In the genomic region with DNA sequence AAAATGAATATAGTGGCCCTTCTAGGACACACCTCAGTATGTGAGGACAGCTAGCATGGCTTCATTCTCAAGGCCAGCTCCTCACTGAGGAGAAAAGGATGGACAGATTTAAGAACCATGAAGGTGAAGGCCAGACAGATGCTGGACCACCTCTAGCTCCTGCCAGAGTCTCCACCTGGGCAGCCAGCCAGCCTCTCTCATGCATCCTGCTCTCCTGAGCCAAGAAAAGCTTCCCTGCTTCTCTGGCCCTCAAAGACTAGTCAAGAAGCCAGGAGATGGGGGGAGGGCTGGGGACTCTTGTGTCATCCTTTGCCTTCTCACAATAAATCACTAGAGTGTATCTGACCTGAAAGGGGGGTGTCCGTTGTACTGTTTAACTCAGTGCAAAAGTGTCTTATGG, we compare ENCODE assay signal across 11 mouse cellular contexts. TPM values are rescaled to one million over a fixed set of nuclear protein-coding genes. Genes with fewer than 3 reads are reported as not detected.
DNase-seq lines count a peak whose midpoint lies in the region; ATAC-seq and TF ChIP-seq lines count a peak whose summit lies in the region.
"Had no signal": no experiment of that assay in that cellular context is flagged by ENCODE, and none has a peak within 500 bp of the region (broad histone marks: within the 10 kb centered on the region; RNA-seq: fewer than 3 reads in every experiment).

No protein-coding gene starts in this region.

- WGBS in liver, embryonic 11.5 days = 68% methylated on average over 1 of the region's 1 CpGs

- no peaks in the 10 kb centered on the region for H3K27me3 ChIP-seq in liver, embryonic 11.5 days (replicated peaks; ENCODE audit: control insufficient read depth, insufficient read depth, low read length)
- H3K27me3 ChIP-seq: hindbrain, embryonic 12.5 days; liver, embryonic 15.5 days; neural tube, embryonic 12.5 days had no signal

- H3K9ac ChIP-seq in liver, embryonic 11.5 days (ENCODE audit: low read depth, low read length) = no peak overlapping the region
- H3K9ac ChIP-seq: hindbrain, embryonic 12.5 days; liver, embryonic 15.5 days; neural tube, embryonic 12.5 days had no signal

- no peak for TF ChIP-seq CTCF in layer of hippocampus, adult 2 months (conservative IDR thresholded peaks at IDR 0.05)

- no peaks in the 10 kb centered on the region for H3K9me3 ChIP-seq in liver, embryonic 11.5 days (ENCODE audit: control insufficient read depth, low read length)
- H3K9me3 ChIP-seq: hindbrain, embryonic 12.5 days; liver, embryonic 15.5 days; neural tube, embryonic 12.5 days had no signal

- no peak for ATAC-seq in liver, embryonic 11.5 days (replicated peaks; ENCODE audit: low FRiP score)

- no peak overlapping the region for H3K4me3 ChIP-seq in liver, embryonic 11.5 days (ENCODE audit: low read depth, low read length)
- no peak overlapping the region for H3K4me3 ChIP-seq in layer of hippocampus, adult 2 months
- H3K4me3 ChIP-seq: hindbrain, embryonic 12.5 days; liver, embryonic 15.5 days; neural tube, embryonic 12.5 days had no signal

- H3K36me3 ChIP-seq in liver, embryonic 11.5 days (ENCODE audit: control insufficient read depth, insufficient read depth, low read length) = peaks cover 3% of the 10 kb centered on the region; the same call in 1 of the 2 replicates
- H3K36me3 ChIP-seq: liver, embryonic 15.5 days; neural tube, embryonic 12.5 days had no signal

- DNase-seq in liver = peak; percentile 26
- no peak for DNase-seq in liver, embryonic 11.5 days (ENCODE audit: low spot score)
- DNase-seq in cerebellum, adult 18-20 months = peak; percentile 13 to 19
- peak; percentile 39 for DNase-seq in gastrocnemius, postnatal 25 days
- peak; percentile 72 to 78 for DNase-seq in kidney, postnatal 4 days
- no peak for DNase-seq in layer of hippocampus, adult 9-10 months (ENCODE audit: low spot score)
- no peak for DNase-seq in layer of hippocampus, adult 2 months (ENCODE audit: low spot score in 2 of 2)

- H3K4me1 ChIP-seq in liver, embryonic 11.5 days (replicated peaks; ENCODE audit: control insufficient read depth, insufficient read depth, low read length) = no peaks in the 10 kb centered on the region
- H3K4me1 ChIP-seq: hindbrain, embryonic 12.5 days; liver, embryonic 15.5 days; neural tube, embryonic 12.5 days had no signal

- H3K4me2 ChIP-seq in liver, embryonic 11.5 days = no peak overlapping the region
- H3K4me2 ChIP-seq: hindbrain, embryonic 12.5 days; liver, embryonic 15.5 days; neural tube, embryonic 12.5 days had no signal

- no peak overlapping the region for H3K27ac ChIP-seq in liver, embryonic 11.5 days (ENCODE audit: low read depth, low read length)
- H3K27ac ChIP-seq in layer of hippocampus, adult 2 months = no peak overlapping the region
- H3K27ac ChIP-seq: hindbrain, embryonic 12.5 days; liver, embryonic 15.5 days; neural tube, embryonic 12.5 days had no signal

RNA-seq across cellular contexts. Expression of a gene that starts 31.7 kb away (rescaled TPM):
- 1.6 and 2.4 TPM in 2 replicates for polyA plus RNA-seq in liver, embryonic 11.5 days (2014; fragmentation: Nextera tagmentation; extraction: Ambion mirVana)
- total RNA-seq in gastrocnemius, postnatal 25 days (2021) = 10 to 100 TPM; 14.9 to 17.0 TPM
- total RNA-seq in layer of hippocampus, adult 2 months (2021) = 10 to 100 TPM; 10.4 to 11.0 TPM

RNA-seq across cellular contexts. Expression of a gene that starts 49.0 kb away (rescaled TPM):
- not detected in 2 replicates for polyA plus RNA-seq in liver, embryonic 11.5 days (2014; fragmentation: Nextera tagmentation; extraction: Ambion mirVana)
- total RNA-seq in gastrocnemius, postnatal 25 days (2021) = under 1 TPM; 0.13 to 0.20 TPM
- total RNA-seq in layer of hippocampus, adult 2 months (2021) = under 1 TPM; 0.38 to 0.42 TPM
- polyA plus RNA-seq: embryonic facial prominence, embryonic 11.5 days; hindbrain, embryonic 12.5 days had no signal

Comparison
In these comparisons a context has a peak if more than half of its experiments do, and no peak if none do; other contexts are left out.
1. DNase-seq: peak in liver (single experiment), cerebellum, adult 18-20 months (2 of 2), gastrocnemius, postnatal 25 days (single experiment) and kidney, postnatal 4 days (2 of 2); none in liver, embryonic 11.5 days (single experiment), layer of hippocampus, adult 9-10 months (single experiment) and layer of hippocampus, adult 2 months (0 of 2).